Mouse (Mus musculus) brain, embryonic 14.5 days (tissue): Measurements from ENCODE around the gene Pih1d1.

Source experiments
- CTCF ChIP-seq: fragments of 200-500 bp; IDR thresholded peaks from 2 replicates; pipeline ENCODE4 v1.5.1; 2012; ENCODE audit warnings: inconsistent platforms, mild to moderate bottlenecking, moderate library complexity, borderline replicate concordance; ENCODE audit not compliant: insufficient read depth, insufficient read length; ENCODE audit errors: extremely low read depth
- POLR2A ChIP-seq: fragments of 200-500 bp; IDR thresholded peaks from 2 replicates; pipeline ENCODE4 v1.6.1; 2012; ENCODE audit warnings: mild to moderate bottlenecking, inconsistent platforms, borderline replicate concordance; ENCODE audit not compliant: poor library complexity, insufficient read depth, insufficient read length, severe bottlenecking; ENCODE audit errors: extremely low read depth

DNA sequence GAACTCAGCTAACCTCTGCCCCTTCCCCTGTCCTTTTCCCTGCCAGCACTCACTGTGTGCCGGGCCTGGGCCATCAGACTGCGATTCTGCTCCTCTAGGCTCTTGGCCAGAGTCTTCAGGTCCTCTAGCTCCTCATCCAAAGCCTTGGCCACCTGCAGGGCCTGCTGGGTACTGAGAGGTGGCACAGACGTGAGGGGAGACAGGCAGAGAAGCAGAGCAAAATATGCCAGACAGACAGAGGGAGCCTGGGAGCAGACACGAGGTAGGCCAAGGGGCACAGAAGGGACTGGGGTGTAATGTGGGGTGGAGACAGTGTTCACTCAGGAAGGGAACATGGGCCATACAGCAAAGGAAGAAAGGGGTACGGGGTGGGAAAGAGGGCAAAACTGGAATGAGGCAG lies 39.3 kb downstream of the Pih1d1 start:
- no peak for TF ChIP-seq POLR2A
- no peak for TF ChIP-seq CTCF
